Mouse (Mus musculus) adrenal gland, postnatal 36 days (tissue): ENCODE measurements around the gene Dck. TPM values are rescaled to one million over a fixed set of nuclear protein-coding genes. Genes with fewer than 3 reads are reported as not detected.
"Not testable (repeated sequence)": the region's sequence is repeated elsewhere in the genome, so short reads cannot be mapped to it uniquely, and the experiment has no call there.

Source experiments
- DNase-seq, 2 experiments: peaks; one replicate each; pipeline ENCODE4 v3.0.0; 2021; ENCODE audit warnings: mixed read lengths in 1 of 2
- long read RNA-seq, 2 experiments: library from polyadenylated mRNA; stranded (forward); transcript quantifications; one replicate each; pipeline ENCODE4 v2.0.0; 2021; ENCODE audit warnings: borderline sequencing depth in 2 of 2
- total RNA-seq, 2 experiments: library from RNA; stranded (reverse); gene quantifications; 2 replicates each; pipeline ENCODE4 v1.2.3; 2021

The Dck gene
- total RNA-seq: 1 to 10 TPM; 3.6 to 5.1 TPM
- long read RNA-seq, experiment 1, partial matches to known transcripts: 0 of 3 reads
- long read RNA-seq, experiment 1, other reads (novel, unspliced or antisense): 1 of 3 reads
- long read RNA-seq, experiment 2, partial matches to known transcripts: 0 of 2 reads
- long read RNA-seq, experiment 2, other reads (novel, unspliced or antisense): 1 of 2 reads

GRCm38 (mm10) chr5:88764987-88765481 is at the start of gene Dck:
Gene Dck (plus strand): TSS chr5:88764996.
- peak; percentile 99 to 100 for DNase-seq

GRCm38 (mm10) chr5:88716983-88717382 is 47.8 kb upstream of the Dck start:
- DNase-seq: no peak

- DNase-seq: peak; percentile 99 to 100
Measured at GRCm38 (mm10) chr5:88720116-88721002, 44.4 kb upstream of the Dck start, which contains the start of gene Mob1b. Gene Mob1b (plus strand): TSS chr5:88720855.

GRCm38 (mm10) chr5:88721003-88721475 is 43.8 kb upstream of the Dck start:
- DNase-seq: no peak

GRCm38 (mm10) chr5:88721565-88722212 is 43.1 kb upstream of the Dck start:
- peak; percentile 49 to 73 for DNase-seq

GRCm38 (mm10) chr5:88722213-88722600 is 42.6 kb upstream of the Dck start:
- DNase-seq: peak; percentile 24 to 55

GRCm38 (mm10) chr5:88724030-88724429 is 40.8 kb upstream of the Dck start:
- DNase-seq: peak in 1 of 2 experiments; percentile 16

GRCm38 (mm10) chr5:88727593-88728144 is 37.1 kb upstream of the Dck start:
- DNase-seq: no peak

- peak; percentile 17 to 40 for DNase-seq
Measured at GRCm38 (mm10) chr5:88734786-88735185, 30.0 kb upstream of the Dck start.

GRCm38 (mm10) chr5:88741065-88741464 is 23.7 kb upstream of the Dck start:
- DNase-seq: not testable (repeated sequence)

- DNase-seq: no peak
Measured at GRCm38 (mm10) chr5:88747774-88748173, 17.0 kb upstream of the Dck start.

GRCm38 (mm10) chr5:88753199-88753598 is 11.6 kb upstream of the Dck start:
- DNase-seq: no peak

- no peak for DNase-seq
Measured at GRCm38 (mm10) chr5:88762611-88763010, 2.2 kb upstream of the Dck start.

- DNase-seq: no peak
Measured at GRCm38 (mm10) chr5:88764430-88764986, 288 bp upstream of the Dck start.

- no peak for DNase-seq
Measured at GRCm38 (mm10) chr5:88765587-88765986, 791 bp downstream of the Dck start.

- DNase-seq: no peak
Measured at GRCm38 (mm10) chr5:88766121-88766520, 1.3 kb downstream of the Dck start.

- no peak for DNase-seq
Measured at GRCm38 (mm10) chr5:88766863-88767262, 2.1 kb downstream of the Dck start.

GRCm38 (mm10) chr5:88768201-88768600 is 3.4 kb downstream of the Dck start:
- no peak for DNase-seq

GRCm38 (mm10) chr5:88782072-88782765 is 17.4 kb downstream of the Dck start:
- no peak for DNase-seq

- no peak for DNase-seq
Measured at GRCm38 (mm10) chr5:88785059-88785458, 20.3 kb downstream of the Dck start.

GRCm38 (mm10) chr5:88790675-88791074 is 25.9 kb downstream of the Dck start:
- no peak for DNase-seq
